Mouse (Mus musculus) skeletal muscle tissue, postnatal 0 days (tissue): ENCODE data around the gene Ruvbl1. TPM values are rescaled to one million over a fixed set of nuclear protein-coding genes. Genes with fewer than 3 reads are reported as not detected.

Source experiments
- polyA plus RNA-seq: library from polyadenylated mRNA; unstranded; fragments of >200 nt; fragmentation: Nextera tagmentation; extraction: Ambion mirVana; gene quantifications from 2 replicates; pipeline ENCODE4 v1.2.1, GENCODE M21; 2015

Gene Ruvbl1
- 38.6 and 43.7 TPM in 2 replicates for polyA plus RNA-seq

DNA sequence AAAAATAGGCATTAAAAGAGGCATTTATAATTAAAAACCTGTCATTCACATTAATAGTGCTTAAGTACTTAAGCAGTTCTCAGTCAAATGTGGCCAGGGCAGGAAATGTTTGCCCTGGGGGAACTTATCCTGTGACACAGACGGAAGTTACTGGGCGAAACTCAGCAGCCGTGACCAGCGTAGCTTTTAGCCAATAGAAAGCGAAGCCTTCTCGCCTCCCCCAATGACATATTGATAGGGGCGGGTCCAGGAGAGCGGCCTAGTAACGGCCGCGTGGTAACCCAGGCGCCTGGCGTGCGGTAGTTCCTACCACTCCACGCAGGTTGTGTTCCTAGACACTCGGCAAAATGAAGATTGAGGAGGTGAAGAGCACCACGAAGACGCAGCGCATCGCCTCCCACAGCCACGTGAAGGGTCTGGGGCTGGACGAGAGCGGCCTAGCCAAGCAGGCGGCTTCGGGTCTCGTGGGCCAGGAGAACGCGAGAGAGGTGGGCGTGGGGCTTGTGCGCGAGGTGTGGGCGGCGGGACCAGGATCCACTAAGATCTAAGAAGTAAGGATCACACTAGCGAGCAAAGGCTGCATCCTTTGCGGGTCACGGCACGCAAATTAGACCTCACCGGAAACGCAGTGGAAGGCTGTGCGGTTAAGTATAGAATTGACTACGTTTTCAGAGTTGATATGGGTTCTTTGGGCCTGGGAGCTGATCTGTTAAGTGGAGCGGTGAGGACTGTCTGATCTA is at the start of gene Ruvbl1:
Gene Ruvbl1, plus strand, starts transcription at position 229 of the 740 bp plus-strand sequence.

DNA sequence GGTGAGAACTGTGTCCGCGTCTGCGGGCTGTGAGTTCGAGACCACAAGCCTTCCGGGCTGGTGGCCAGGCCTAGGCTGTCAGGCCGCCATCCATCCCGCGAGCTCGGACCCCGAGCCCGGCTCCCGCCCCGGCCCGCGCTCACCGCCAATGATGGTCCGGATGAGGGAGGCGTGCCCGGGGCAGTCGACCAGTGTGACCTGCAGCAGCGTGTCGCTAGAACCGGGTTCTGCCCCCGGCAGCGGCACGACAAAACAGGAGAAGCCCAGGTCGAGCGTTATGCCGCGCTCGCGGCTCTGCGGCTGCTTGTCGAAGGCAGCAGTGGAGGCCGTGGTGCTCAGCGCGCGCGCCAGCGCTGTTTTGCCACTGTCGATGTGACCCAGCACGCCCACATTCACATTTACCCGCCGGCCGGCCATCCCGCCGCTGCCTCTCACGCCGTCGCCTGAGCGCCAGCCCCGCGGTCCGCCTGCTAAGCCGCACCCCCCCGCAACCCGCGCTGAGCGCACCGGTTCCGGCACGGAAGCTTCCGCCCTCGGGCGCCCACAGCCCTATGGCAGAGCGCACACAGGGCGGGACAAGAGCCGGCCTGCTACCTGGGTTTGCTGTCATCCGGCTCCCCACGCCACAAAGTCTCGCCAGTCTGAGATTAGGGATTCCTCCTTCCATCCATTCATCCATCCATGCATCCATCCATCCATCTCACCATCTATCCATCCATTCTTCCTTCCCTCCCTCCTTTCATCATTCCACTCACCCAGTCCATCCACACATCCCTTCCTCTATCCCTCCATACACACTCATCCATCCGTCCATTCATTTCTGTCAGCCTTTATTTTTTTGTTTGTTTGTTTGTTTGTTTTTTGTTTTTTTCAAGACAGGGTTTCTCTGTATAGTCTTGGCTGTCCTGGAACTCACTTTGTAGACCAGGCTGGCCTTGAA is 18.9 kb upstream of the Ruvbl1 start, which contains the start of gene Eefsec:
Gene Eefsec, minus strand, starts transcription at position 477 of the 940 bp plus-strand sequence.

DNA sequence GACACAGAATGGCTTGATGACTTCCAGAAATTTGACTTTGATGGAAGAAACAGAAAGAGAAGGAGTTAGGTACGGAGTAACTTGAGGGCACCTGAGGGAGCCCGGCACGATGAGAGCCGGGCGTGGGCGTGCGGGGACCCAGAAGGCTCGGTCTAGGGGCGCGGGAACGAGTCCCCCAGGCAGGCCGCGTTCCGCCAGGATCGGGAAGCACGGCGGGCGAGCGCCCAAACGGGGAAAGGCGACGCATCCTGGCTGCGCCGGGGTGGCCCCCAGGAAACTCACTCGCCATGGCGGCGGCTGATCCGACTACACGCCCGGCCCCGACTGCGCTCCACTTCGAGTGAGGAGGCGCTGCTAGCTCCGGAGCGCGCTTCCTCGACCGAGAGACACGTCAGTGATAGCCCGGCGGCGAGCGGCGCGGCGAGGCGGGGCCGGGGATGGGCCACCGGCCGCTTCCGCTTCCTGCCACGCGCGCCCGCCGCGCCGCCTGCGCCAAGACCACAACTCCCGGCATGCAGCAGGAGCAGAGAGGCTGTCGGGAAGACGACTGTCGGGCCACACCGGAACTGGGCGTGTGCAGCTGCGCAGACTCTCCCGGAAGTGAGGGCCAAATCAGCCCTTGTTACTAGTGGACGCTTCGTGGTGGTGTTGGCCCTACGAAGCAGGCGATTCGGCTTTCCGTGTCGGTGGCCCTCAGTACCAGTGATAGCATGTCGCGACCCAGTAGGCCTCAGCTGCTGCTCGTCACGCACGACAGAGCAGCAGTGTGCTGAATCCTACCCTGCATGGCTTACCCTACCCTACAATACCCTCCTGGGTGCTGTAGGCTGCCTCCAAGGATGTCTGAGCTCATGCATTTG is 53.4 kb downstream of the Ruvbl1 start, which contains the start of gene Sec61a1:
Gene Sec61a1, minus strand, starts transcription at position 502 of the 860 bp plus-strand sequence.

Other genes starting within 250 kb of the Ruvbl1 start
- not detected in 2 replicates for gene Dnajb8, start 243.1 kb upstream of the Ruvbl1 start, polyA plus RNA-seq
- 8.9 and 10.0 TPM in 2 replicates for gene Eefsec, start 18.9 kb upstream of the Ruvbl1 start, polyA plus RNA-seq
- gene Sec61a1, start 53.5 kb downstream of the Ruvbl1 start, polyA plus RNA-seq = 67.3 and 84.1 TPM in 2 replicates
- gene Kbtbd12, start 172.5 kb downstream of the Ruvbl1 start, polyA plus RNA-seq = 17.9 and 24.5 TPM in 2 replicates